Mouse (Mus musculus) hindbrain, embryonic 11.5 days (tissue): ENCODE data around the gene Pwwp2a. TPM values are rescaled to one million over a fixed set of nuclear protein-coding genes. Genes with fewer than 3 reads are reported as not detected.

ENCODE experiments used
- ATAC-seq: fragments of 200-750 bp; cut with Nextera tagmentation; 2 replicates; pipeline ENCODE4 v1.8.0; 2017; ENCODE audit warnings: mild to moderate bottlenecking, moderate TSS enrichment, moderate library complexity; ENCODE audit not compliant: low FRiP score
- DNase-seq: peaks from one replicate; pipeline ENCODE4 v3.0.0-alpha.2; 2015; ENCODE audit warnings: low spot score
- H3K27ac ChIP-seq: fragments of 300-500 bp; sonication (generic); 2 replicates; pipeline ENCODE4 v1.5.1; 2014; ENCODE audit warnings: mild to moderate bottlenecking, low read depth, low read length
- H3K27me3 ChIP-seq: fragments of 300-500 bp; sonication (generic); 2 replicates; pipeline ENCODE4 v1.6.1; 2014; ENCODE audit warnings: mild to moderate bottlenecking, low read length, moderate library complexity, mixed read lengths; ENCODE audit not compliant: control insufficient read depth, insufficient read depth
- H3K36me3 ChIP-seq: fragments of 300-500 bp; sonication (generic); 2 replicates; pipeline ENCODE4 v1.6.1; 2014; ENCODE audit warnings: mild to moderate bottlenecking, low read length, moderate library complexity, mixed read lengths; ENCODE audit not compliant: control insufficient read depth, insufficient read depth
- H3K4me1 ChIP-seq: fragments of 300-500 bp; sonication (generic); replicated peaks from 2 replicates; pipeline ENCODE4 v1.6.1; 2014; ENCODE audit warnings: low read length, mixed read lengths; ENCODE audit not compliant: control insufficient read depth, insufficient read depth
- H3K4me2 ChIP-seq: fragments of 300-500 bp; sonication (generic); replicated peaks from 2 replicates; pipeline ENCODE4 v1.6.1; 2014; ENCODE audit warnings: mild to moderate bottlenecking, low read depth, low read length
- H3K4me3 ChIP-seq: fragments of 300-500 bp; sonication (generic); 2 replicates; pipeline ENCODE4 v1.5.1; 2014; ENCODE audit warnings: low read depth, low read length
- H3K9ac ChIP-seq: fragments of 300-500 bp; sonication (generic); 2 replicates; pipeline ENCODE4 v1.6.1; 2014; ENCODE audit warnings: low read depth, low read length
- H3K9me3 ChIP-seq: fragments of 300-500 bp; sonication (generic); 2 replicates; pipeline ENCODE4 v1.6.1; 2016; ENCODE audit warnings: low read length; ENCODE audit not compliant: control insufficient read depth
- WGBS: fragments of 180-500 bp; shearing (Covaris S2); extraction: QIAGEN DNeasy Blood & Tissue Kit; methylation state at CpG from one replicate; pipeline ENCODE4 v1.1.7; 2014; 5-methylcytosine and 5-hydroxymethylcytosine counted together
- polyA plus RNA-seq: library from polyadenylated mRNA; unstranded; fragments of >200 nt; fragmentation: Nextera tagmentation; extraction: Ambion mirVana; gene quantifications from 2 replicates; pipeline ENCODE4 v1.2.1, GENCODE M21; 2014

Gene Pwwp2a
- polyA plus RNA-seq, 1 experiment from 2014 or later = 46.2 TPM

DNA sequence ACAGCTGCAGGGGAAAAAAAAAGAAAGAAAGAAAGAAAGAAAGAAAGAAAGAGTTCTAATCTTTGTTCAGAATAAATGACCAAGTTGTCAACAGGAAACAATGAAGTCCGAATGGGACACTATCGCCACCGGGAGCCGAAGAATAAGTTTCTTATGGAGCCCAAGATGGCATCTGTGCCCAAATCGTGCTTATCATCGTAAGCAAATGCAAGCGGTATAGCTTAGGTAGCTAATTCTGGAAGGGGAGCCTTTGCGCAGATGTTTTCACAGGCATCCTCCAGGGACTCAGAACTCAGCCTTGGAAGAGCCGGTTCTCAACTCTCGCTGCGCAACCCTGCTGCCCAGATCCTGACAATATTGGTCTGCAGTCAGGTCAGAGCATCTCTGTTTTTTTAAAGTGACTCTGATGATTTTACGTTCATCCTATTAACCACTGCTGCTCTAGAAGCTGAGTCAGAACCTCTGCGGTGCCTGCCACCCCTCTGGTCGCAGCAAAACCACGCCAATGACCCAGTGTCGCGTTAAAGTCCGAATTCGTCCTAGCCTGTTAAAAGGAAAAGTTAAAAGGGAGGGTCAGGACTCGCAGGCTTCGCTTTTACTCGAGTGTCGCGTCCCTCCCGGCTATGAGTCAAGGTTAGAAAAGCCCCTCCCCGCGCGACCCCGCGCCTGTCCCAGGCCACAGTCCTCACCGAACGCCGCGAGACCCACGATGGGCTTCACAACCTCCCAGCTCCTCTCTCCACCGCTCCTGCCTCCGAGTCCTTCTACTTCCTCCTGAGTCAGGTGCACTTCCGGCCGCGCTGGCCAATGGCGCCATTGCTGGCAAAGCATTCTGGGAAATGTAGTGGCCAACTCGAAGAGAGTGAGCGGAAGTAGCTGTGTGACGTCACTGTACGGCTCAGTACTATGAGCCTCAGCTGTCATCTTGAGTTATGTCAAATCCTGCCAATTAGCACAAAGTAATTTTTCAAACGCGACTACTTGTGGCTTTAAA lies 65.7 kb downstream of the Pwwp2a start, which contains the start of gene Ttc1:
Ttc1 (minus strand) TSS at position 776 of the 994 bp plus-strand sequence.
- peak within 1 kb of the TSS; percentile 63 for H3K9ac ChIP-seq
- H3K27ac ChIP-seq = no peak within 1 kb of the TSS
- no peaks in the 10 kb centered on the region for H3K27me3 ChIP-seq
- WGBS = 4% methylated on average over 46 of the region's 47 CpGs
- no peaks in the 10 kb centered on the region for H3K4me1 ChIP-seq
- DNase-seq (peak; percentile 97), ATAC-seq (peak; percentile 100)
- 0 out of 2 replicates have a peak, but pooled peaks cover 2% of the 10 kb centered on the region for H3K36me3 ChIP-seq
- peak within 1 kb of the TSS; percentile 68 for H3K4me2 ChIP-seq
- H3K4me3 ChIP-seq = peak within 1 kb of the TSS; percentile 51
- H3K9me3 ChIP-seq = no peaks in the 10 kb centered on the region

DNA sequence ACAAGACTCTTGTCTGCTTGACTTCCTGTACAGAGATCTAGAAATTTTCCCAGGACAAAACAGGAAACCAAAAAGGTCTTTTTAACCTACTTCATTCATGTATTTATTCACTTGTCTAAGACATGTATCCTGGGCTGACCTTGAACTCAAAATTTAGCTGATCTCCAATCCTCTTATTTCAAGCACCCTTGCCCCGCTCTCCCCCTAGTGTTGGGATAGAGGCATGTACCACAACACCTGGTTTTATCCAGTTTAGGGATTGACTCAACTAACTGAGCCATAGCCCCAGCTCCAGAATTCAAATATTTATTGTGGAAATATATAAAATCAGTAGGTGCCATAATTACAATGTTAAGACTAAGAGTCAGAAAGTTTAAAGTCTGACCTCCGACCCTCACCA lies 69.7 kb downstream of the Pwwp2a start:
- Histone ChIP-seq H3K9me3 (no peaks in the 10 kb centered on the region), H3K36me3 (no peaks in the 10 kb centered on the region), H3K4me1 (no peaks in the 10 kb centered on the region), H3K4me2 (no peak overlapping the region), H3K27me3 (no peaks in the 10 kb centered on the region), H3K9ac (no peak overlapping the region), H3K4me3 (no peak overlapping the region), H3K27ac (no peak overlapping the region)
- WGBS = 76% methylated on average over 2 of the region's 2 CpGs
- ATAC-seq = no peak
- no peak for DNase-seq

DNA sequence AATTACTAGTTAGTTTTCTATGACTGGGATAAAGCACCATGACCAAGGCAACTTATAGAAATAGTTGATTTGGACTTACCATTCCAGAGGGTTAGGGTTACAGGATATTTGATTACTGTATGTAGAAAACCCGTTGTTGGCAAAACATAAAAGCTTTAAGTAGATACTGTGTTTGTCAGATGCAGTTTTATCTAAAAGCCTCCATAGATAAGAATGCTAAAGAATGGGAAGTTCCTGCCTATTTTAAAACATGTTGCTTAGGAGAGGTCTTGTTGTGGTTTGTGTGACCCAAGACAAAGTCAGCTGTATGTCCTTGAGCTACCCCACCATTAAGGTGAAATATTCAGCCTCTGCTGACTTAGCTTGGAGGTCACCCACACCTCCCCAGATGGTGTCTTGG lies 72.8 kb downstream of the Pwwp2a start:
- no peaks in the 10 kb centered on the region for H3K9me3 ChIP-seq

DNA sequence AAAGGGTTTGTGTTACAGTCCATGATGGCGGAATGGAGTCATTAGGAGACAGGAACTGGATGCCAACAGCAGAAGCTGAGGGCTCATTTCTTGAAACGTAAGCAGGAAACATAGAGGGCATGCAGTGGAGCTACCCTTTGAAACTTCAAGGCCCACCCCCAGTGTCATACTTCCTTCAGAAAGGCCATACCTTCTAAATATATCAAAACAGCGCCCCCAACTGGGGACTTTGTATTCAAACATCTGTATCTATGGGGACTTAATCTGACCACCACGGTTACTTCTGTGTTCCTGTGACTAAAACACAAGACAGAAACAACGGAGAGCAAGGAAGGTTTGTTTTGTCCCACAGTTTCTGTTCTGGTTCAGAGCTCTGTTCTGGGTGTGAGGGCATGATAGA lies 73.6 kb downstream of the Pwwp2a start:
- no peak overlapping the region for H3K4me3 ChIP-seq
- 74% methylated on average over 5 of the region's 5 CpGs for WGBS
- ATAC-seq = no peak

More for the DNA sequence above, 72.8 kb downstream of the Pwwp2a start:
- no peaks in the 10 kb centered on the region for H3K27me3 ChIP-seq
- H3K27ac ChIP-seq = no peak overlapping the region
- DNase-seq (no peak), ATAC-seq (no peak)
- H3K4me1 ChIP-seq = no peaks in the 10 kb centered on the region
- H3K4me3 ChIP-seq = no peak overlapping the region
- no peak overlapping the region for H3K9ac ChIP-seq
- H3K36me3 ChIP-seq = no peaks in the 10 kb centered on the region
- WGBS = 89% methylated on average over 1 of the region's 1 CpGs
- no peak overlapping the region for H3K4me2 ChIP-seq

DNA sequence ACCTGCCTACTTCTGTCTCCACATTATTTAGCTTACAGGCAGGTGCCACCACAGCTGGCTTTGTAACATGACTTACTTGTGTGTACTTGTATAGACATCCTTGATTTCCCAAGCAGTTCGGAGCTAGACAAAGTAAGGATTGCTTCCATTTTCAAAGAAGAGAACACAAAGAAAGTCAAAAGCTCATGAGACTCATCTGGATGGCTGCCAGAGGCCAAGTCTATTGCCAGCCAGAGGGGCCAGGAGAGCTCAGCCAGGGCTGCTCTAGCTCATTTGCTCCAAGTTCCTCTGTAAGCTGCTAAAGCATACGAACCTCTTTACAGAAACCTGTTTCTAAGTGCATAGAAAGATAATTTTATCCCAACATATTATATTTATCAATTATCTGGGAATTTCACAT lies 76.6 kb downstream of the Pwwp2a start:
- no peak overlapping the region for H3K4me2 ChIP-seq
- H3K9me3 ChIP-seq = no peaks in the 10 kb centered on the region
- no peaks in the 10 kb centered on the region for H3K36me3 ChIP-seq
- no peaks in the 10 kb centered on the region for H3K4me1 ChIP-seq
- 69% methylated on average over 2 of the region's 2 CpGs for WGBS
- H3K27ac ChIP-seq = no peak overlapping the region
- H3K4me3 ChIP-seq = no peak overlapping the region
- no peak overlapping the region for H3K9ac ChIP-seq
- DNase-seq (no peak), ATAC-seq (no peak)
- no peaks in the 10 kb centered on the region for H3K27me3 ChIP-seq

More for the DNA sequence above, 73.6 kb downstream of the Pwwp2a start:
- no peak overlapping the region for H3K4me2 ChIP-seq
- no peak overlapping the region for H3K9ac ChIP-seq
- H3K27ac ChIP-seq = no peak overlapping the region
- H3K27me3 ChIP-seq = no peaks in the 10 kb centered on the region
- H3K36me3 ChIP-seq = no peaks in the 10 kb centered on the region
- no peaks in the 10 kb centered on the region for H3K9me3 ChIP-seq
- no peaks in the 10 kb centered on the region for H3K4me1 ChIP-seq
- DNase-seq = no peak

DNA sequence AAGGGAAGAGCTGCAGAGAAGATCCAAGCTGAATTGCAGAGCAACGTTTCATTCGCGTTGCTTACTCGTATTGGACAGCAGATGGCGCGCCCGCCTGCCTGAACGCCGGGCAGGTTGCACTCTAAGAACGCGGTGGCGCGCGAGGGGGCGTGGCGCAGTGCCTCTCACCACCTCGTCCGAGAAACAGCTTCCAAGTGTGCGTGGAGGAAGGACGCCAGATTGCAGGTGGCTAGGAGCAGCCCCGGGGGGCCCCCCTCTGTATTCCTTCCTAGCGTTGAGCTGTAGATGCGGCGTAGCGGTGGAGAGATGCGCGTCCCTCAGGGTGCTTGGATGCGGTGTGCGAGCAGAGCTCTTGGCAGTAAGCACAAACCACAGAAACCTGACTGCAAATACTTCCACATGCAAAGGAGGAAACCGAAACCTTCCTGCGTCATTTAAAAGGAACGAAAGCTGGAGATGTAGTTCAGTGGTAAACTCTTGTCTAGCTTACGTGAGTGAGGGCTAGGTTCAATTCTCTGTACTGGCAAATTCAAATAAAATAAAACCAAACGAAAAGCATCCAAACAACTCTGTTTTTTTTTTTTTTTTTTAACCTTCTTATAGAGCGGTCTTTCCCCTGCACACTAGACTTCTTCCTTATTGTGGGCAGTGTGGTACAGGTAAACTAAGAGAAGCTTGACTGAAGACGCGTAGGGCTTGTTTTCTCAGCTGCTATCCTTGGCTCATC lies 85.3 kb downstream of the Pwwp2a start:
- peak overlapping the region; percentile 62 for H3K4me2 ChIP-seq
- H3K9ac ChIP-seq = no peak overlapping the region
- 6% methylated on average over 37 of the region's 37 CpGs for WGBS
- ATAC-seq (peak; percentile 76; the same call in 1 of the 2 replicates), DNase-seq (peak; percentile 90)
- H3K27me3 ChIP-seq = no peaks in the 10 kb centered on the region
- H3K4me1 ChIP-seq = no peaks in the 10 kb centered on the region
- H3K4me3 ChIP-seq = peak overlapping the region; percentile 33
- no peak overlapping the region for H3K27ac ChIP-seq
- no peaks in the 10 kb centered on the region for H3K36me3 ChIP-seq
- no peaks in the 10 kb centered on the region for H3K9me3 ChIP-seq

DNA sequence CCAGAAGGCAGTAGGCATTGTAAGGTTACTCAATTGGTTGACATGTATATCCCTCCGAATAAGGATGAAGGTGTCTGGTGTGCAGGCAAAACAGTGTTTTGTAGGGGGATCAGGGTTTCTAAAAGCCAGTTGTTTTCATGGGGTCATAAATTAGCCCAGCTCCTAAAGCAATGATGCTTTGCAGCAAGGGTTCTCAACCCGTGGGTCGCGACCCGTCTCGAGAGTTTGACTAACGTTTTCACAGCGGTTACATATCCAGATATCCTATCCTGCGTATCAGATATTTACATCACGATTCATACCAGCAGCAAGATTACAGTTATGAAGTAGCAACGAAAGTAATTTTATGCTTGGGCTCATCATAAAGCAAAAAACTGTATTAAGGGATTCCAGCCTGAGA lies 86.0 kb downstream of the Pwwp2a start:
- Histone ChIP-seq H3K4me3 (no peak overlapping the region), H3K9me3 (no peaks in the 10 kb centered on the region), H3K36me3 (no peaks in the 10 kb centered on the region), H3K4me1 (no peaks in the 10 kb centered on the region), H3K4me2 (no peak overlapping the region), H3K27me3 (no peaks in the 10 kb centered on the region), H3K27ac (no peak overlapping the region), H3K9ac (no peak overlapping the region)
- 70% methylated on average over 11 of the region's 11 CpGs for WGBS
- no peak for ATAC-seq
- DNase-seq = no peak

DNA sequence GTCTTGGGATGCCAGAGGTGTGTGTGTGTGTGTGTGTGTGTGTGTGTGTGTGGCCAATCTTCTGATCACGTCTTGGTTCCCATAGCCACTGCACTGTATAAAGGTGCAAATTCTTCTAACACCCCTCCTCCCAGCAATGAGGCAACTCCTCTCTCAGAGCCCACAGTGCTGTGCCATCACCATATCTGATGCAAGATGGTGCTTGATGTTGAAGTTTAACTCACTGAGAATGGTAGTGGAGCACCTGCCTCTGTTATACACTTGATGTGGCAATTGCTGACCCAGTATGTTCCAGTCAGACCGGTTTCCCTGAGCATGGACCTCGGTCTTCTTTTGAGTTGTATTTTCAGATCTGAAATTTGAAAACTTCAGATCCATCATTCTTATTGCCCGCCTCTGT lies 88.3 kb downstream of the Pwwp2a start:
- Histone ChIP-seq H3K36me3 (no peaks in the 10 kb centered on the region), H3K4me3 (no peak overlapping the region), H3K9me3 (no peaks in the 10 kb centered on the region), H3K4me2 (no peak overlapping the region), H3K9ac (no peak overlapping the region), H3K27me3 (peaks cover 2% of the 10 kb centered on the region; the same call in 1 of the 2 replicates), H3K27ac (no peak overlapping the region), H3K4me1 (no peaks in the 10 kb centered on the region)
- no peak for ATAC-seq
- DNase-seq = no peak
- WGBS = 81% methylated on average over 4 of the region's 4 CpGs
